Mouse (Mus musculus) hindbrain, embryonic 14.5 days (tissue): Measurements from ENCODE around the gene Ccdc38. TPM values are rescaled to one million over a fixed set of nuclear protein-coding genes. Genes with fewer than 3 reads are reported as not detected.

Experiments used
- ATAC-seq: fragments of 200-750 bp; cut with Nextera tagmentation; 2 replicates; pipeline ENCODE4 v1.8.0; 2017; ENCODE audit warnings: moderate number of reproducible peaks, mild to moderate bottlenecking, moderate TSS enrichment, moderate library complexity; ENCODE audit not compliant: low FRiP score
- DNase-seq: peaks from one replicate; pipeline ENCODE4 v3.0.0-alpha.2; 2015; ENCODE audit warnings: low spot score
- H3K27ac ChIP-seq: fragments of 300-500 bp; sonication (generic); 2 replicates; pipeline ENCODE4 v1.5.1; 2014; ENCODE audit warnings: mild to moderate bottlenecking, moderate library complexity
- H3K27me3 ChIP-seq: fragments of 300-500 bp; sonication (generic); 2 replicates; pipeline ENCODE4 v1.6.1; 2014; ENCODE audit warnings: mild to moderate bottlenecking, low read length, mixed read lengths; ENCODE audit not compliant: control insufficient read depth, insufficient read depth
- H3K36me3 ChIP-seq: fragments of 300-500 bp; sonication (generic); replicated peaks from 2 replicates; pipeline ENCODE4 v1.6.1; 2014; ENCODE audit not compliant: control insufficient read depth, insufficient read depth
- H3K4me1 ChIP-seq: fragments of 300-500 bp; sonication (generic); replicated peaks from 2 replicates; pipeline ENCODE4 v1.6.1; 2014; ENCODE audit warnings: antibody characterized with exemption, low read length, mixed read lengths; ENCODE audit not compliant: control insufficient read depth, insufficient read depth
- H3K4me2 ChIP-seq: fragments of 300-500 bp; sonication (generic); replicated peaks from 2 replicates; pipeline ENCODE4 v1.6.1; 2014; ENCODE audit warnings: mild to moderate bottlenecking, moderate library complexity
- H3K4me3 ChIP-seq: fragments of 300-500 bp; sonication (generic); replicated peaks from 2 replicates; pipeline ENCODE4 v1.5.1; 2014; ENCODE audit warnings: mild to moderate bottlenecking, low read length
- H3K9ac ChIP-seq: fragments of 300-500 bp; sonication (generic); 2 replicates; pipeline ENCODE4 v1.6.1; 2014
- H3K9me3 ChIP-seq: fragments of 300-500 bp; sonication (generic); 2 replicates; pipeline ENCODE4 v1.6.1; 2016; ENCODE audit warnings: low read length; ENCODE audit not compliant: control insufficient read depth
- WGBS: fragments of 180-500 bp; shearing (Covaris S2); extraction: QIAGEN DNeasy Blood & Tissue Kit; methylation state at CpG from one replicate; pipeline ENCODE4 v1.1.7; 2014; 5-methylcytosine and 5-hydroxymethylcytosine counted together
- polyA plus RNA-seq: library from polyadenylated mRNA; unstranded; fragments of >200 nt; fragmentation: Nextera tagmentation; extraction: Ambion mirVana; gene quantifications from 2 replicates; pipeline ENCODE4 v1.2.1, GENCODE M21; 2014

Gene Ccdc38
- polyA plus RNA-seq, 1 experiment from 2014 or later, result 0.25 TPM

DNA sequence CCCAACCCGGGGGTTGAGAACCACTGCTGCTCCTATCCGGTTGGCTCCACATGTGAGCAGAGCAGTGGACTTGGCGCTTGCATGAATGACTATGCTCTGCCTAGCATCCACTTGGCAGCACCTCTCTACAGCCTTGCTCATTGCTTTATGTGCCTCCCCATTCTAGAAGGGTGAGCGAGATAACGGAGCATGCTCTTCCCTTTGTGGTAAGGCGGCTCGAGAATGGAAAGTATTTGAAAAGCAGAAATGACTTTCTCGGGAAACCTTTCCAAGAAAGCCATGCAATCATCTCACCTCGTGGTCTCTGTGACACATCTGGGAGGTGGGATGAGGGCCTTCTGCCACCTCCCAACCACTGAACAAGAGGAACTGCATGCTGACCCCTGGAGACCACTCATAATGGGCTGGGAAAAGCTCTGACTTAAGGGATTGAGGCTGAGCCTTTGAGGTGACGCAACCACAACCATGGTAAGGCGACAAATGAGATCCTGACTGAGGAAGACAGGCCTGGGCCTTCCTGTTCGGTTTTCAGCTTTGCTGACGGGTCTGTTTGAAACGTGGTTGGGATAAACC, 24.2 kb downstream of the Ccdc38 start:
- no peaks in the 10 kb centered on the region for H3K27me3 ChIP-seq
- no peak overlapping the region for H3K27ac ChIP-seq
- no peak overlapping the region for H3K4me2 ChIP-seq
- H3K36me3 ChIP-seq, result no peaks in the 10 kb centered on the region
- no peaks in the 10 kb centered on the region for H3K9me3 ChIP-seq
- H3K4me1 ChIP-seq, result no peaks in the 10 kb centered on the region
- ATAC-seq, result no peak
- no peak overlapping the region for H3K4me3 ChIP-seq
- no peak for DNase-seq
- no peak overlapping the region for H3K9ac ChIP-seq
- WGBS, result 93% methylated on average over 14 of the region's 14 CpGs

DNA sequence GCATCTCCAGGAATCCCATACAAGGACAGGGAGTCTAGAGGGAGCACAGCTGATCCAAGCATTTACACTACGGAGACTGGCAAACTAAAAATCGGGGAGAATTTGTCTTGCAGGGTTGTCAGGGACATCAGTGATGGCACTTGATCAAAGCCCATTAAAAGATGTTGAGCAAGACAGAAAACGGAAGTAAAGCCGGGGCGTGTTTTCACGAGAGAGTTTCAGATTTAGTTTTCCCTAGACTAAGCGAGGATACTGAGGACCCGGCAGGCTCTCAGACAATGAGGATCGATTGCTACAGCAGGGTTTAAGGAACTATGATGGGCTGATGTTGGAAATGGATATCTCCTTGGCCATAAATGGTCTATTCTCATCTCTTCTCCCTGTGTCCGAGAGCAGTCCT, 26.6 kb downstream of the Ccdc38 start:
- Histone ChIP-seq H3K27ac (no peak overlapping the region), H3K36me3 (no peaks in the 10 kb centered on the region), H3K9ac (no peak overlapping the region), H3K27me3 (no peaks in the 10 kb centered on the region), H3K4me2 (no peak overlapping the region), H3K9me3 (no peaks in the 10 kb centered on the region), H3K4me3 (no peak overlapping the region), H3K4me1 (no peaks in the 10 kb centered on the region)
- DNase-seq, result no peak
- no peak for ATAC-seq
- 85% methylated on average over 10 of the region's 10 CpGs for WGBS

DNA sequence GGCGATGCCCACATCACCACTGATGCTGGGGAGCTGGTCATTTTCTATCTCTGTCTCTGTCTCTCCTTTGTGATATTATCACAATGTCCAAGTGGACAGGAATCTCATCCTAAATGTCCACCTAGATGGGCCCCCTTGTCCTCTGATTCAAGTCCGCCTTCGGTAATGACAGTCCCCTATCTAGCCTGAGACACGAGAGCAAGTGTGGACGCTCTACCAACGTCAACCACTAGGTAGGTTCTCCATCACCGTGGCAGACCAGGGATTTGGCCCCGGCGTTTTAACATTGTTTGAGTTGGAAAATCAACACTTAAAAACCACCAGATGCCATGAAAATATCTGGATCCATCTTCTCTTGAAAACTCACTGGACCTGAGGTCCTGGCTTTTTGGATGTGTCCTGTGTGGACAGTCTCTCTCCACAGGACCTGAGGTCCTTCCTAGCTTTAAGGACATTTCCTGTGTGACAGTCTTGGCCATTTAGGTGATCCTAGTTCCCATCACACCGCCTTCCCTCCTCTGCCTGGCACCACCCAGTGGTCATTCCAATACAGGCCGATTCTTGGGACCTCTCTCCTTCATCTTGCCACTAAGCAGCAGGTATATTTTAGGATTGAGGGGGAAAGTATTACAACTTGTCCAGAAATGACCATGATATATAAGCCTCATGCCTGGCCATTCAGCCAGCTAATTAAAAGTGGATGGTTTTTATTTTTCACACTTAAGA, 27.6 kb downstream of the Ccdc38 start:
- Histone ChIP-seq H3K4me1 (no peaks in the 10 kb centered on the region), H3K4me3 (no peak overlapping the region), H3K9ac (no peak overlapping the region), H3K4me2 (no peak overlapping the region), H3K9me3 (no peaks in the 10 kb centered on the region), H3K27ac (no peak overlapping the region), H3K27me3 (no peaks in the 10 kb centered on the region), H3K36me3 (no peaks in the 10 kb centered on the region)
- 94% methylated on average over 11 of the region's 11 CpGs for WGBS
- ATAC-seq (no peak), DNase-seq (no peak)

DNA sequence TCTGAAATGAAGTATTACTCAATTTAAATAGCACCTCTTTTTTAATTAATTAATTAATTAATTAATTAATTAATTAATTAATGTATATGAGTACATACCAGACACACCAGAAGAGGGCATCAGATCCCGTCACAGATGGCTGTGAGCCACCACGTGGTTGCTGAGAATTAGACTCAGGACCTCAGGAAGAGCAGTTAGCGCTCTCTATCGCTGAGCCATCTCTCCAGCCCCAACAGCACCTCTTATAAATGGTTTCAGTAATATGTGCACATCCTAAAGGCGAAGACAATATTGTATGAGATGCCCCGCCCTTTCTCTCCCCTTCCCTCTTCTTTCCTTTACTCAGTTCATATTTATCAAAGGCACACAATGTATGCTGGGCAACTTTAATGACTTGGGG, 28.2 kb downstream of the Ccdc38 start:
- Histone ChIP-seq H3K27ac (no peak overlapping the region), H3K9ac (no peak overlapping the region), H3K36me3 (no peaks in the 10 kb centered on the region), H3K4me1 (no peaks in the 10 kb centered on the region), H3K27me3 (no peaks in the 10 kb centered on the region), H3K9me3 (no peaks in the 10 kb centered on the region), H3K4me3 (no peak overlapping the region), H3K4me2 (no peak overlapping the region)
- ATAC-seq (no peak), DNase-seq (no peak)
- WGBS, result 88% methylated on average over 6 of the region's 6 CpGs

DNA sequence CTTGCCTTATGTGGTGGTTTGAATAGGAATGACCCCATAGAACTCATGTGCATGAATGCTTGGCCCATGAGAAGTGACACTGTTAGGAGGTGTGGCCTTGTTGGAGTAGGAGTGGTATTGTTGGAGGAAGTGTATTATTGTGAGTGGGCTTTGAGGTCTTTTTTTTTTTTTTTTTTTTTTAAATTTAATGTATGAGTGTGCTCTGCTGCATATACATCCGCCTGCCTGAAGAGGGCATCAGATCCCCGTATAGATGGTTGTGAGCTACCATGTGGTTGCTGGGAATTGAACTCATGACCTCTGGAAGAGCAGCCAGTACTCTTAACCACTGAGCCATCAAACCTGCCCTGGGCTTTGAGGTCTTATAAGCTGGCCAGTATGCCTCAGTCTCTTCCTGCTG, 31.8 kb downstream of the Ccdc38 start:
- no peaks in the 10 kb centered on the region for H3K27me3 ChIP-seq
- H3K4me3 ChIP-seq, result no peak overlapping the region
- no peak for ATAC-seq
- no peak overlapping the region for H3K27ac ChIP-seq
- H3K9ac ChIP-seq, result no peak overlapping the region
- no peaks in the 10 kb centered on the region for H3K4me1 ChIP-seq
- no peak for DNase-seq
- WGBS, result 64% methylated on average over 2 of the region's 2 CpGs
- H3K4me2 ChIP-seq, result no peak overlapping the region
- no peaks in the 10 kb centered on the region for H3K36me3 ChIP-seq
- H3K9me3 ChIP-seq, result no peaks in the 10 kb centered on the region

DNA sequence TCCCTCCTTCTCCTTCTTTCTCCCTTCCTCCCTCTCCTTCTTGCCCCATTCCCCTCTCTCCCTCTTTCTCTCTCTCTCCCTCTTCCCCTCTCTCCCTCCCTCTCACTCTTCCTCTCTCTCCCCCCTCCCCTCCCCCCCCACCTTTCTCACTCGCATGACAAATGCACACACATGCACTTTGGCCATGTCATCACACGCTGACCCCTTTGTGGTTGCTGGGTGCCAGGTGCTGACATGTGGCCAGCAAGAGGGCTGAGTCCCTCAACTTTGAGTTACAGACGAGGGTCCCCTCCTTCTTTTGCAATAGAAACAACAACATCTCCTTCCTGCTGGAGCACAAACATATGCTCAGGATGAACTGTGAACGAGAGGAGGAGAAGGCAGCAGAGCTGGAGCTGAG, 34.5 kb downstream of the Ccdc38 start:
- no peaks in the 10 kb centered on the region for H3K27me3 ChIP-seq
- WGBS, result 69% methylated on average over 4 of the region's 4 CpGs

DNA sequence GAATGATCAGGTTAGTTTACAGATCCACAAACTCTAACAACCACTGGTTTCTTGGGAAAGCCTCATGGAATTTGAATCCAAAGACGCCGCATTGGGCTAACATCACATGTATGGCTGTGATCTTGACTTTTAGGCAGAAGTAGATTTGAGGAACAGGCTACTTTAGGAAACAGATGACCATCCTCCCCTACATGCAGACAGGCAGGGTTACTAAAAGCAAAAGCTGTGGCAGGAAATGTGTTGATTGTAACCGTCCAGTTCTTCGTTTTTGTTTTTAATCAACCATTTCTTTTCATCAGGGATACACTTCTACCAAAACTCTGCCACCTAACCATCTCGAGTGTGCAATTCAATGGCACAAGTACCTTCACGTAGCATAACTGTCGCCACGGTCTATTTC, 35.5 kb downstream of the Ccdc38 start:
- Histone ChIP-seq H3K27me3 (no peaks in the 10 kb centered on the region), H3K27ac (no peak overlapping the region), H3K4me1 (no peaks in the 10 kb centered on the region), H3K4me3 (no peak overlapping the region), H3K9ac (no peak overlapping the region), H3K4me2 (no peak overlapping the region), H3K9me3 (no peaks in the 10 kb centered on the region), H3K36me3 (peaks cover 2% of the 10 kb centered on the region; the same call in 1 of the 2 replicates)
- 91% methylated on average over 8 of the region's 8 CpGs for WGBS
- DNase-seq (no peak), ATAC-seq (no peak)

More for the DNA sequence above, 34.5 kb downstream of the Ccdc38 start:
- no peaks in the 10 kb centered on the region for H3K4me1 ChIP-seq
- ATAC-seq (no peak), DNase-seq (no peak)
- H3K4me2 ChIP-seq, result no peak overlapping the region
- H3K4me3 ChIP-seq, result no peak overlapping the region
- no peak overlapping the region for H3K27ac ChIP-seq
- no peaks in the 10 kb centered on the region for H3K9me3 ChIP-seq
- H3K9ac ChIP-seq, result no peak overlapping the region
- H3K36me3 ChIP-seq, result no peaks in the 10 kb centered on the region

DNA sequence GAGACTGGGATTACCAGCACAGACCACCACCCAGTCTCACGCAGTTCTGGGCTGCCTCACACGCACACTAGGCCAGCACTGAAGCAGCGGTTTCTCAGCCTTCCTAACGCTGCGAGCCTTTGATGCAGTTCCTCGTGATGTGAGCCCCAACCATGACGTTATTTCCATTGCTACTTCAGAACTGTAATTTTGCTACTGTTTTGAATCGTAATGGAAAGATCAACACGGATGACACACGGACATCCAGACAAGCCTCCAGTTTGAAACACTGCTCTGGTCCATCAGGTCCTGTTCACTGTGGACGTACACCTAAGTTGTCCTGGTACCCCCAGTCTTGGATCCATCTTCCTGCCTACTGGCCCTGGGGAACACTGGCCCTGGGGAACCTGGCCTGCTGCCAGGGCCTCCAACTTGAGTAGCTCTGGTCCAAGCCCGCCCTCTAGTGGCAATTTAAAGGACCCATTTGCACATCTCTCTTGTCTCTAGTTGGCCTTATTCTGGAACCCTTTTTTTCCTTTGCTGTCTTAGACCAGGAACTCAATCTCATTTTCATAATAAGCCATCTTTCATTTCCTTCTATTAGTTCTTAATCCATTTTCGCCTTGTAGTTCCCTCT, 36.9 kb downstream of the Ccdc38 start:
- DNase-seq, result peak; percentile 77
- no peaks in the 10 kb centered on the region for H3K27me3 ChIP-seq
- 66% methylated on average over 13 of the region's 13 CpGs for WGBS
- ATAC-seq, result no peak; the same call in 1 of the 2 replicates
- H3K4me3 ChIP-seq, result no peak overlapping the region
- peaks cover 14% of the 10 kb centered on the region for H3K36me3 ChIP-seq
- H3K4me2 ChIP-seq, result no peak overlapping the region
- H3K9ac ChIP-seq, result no peak overlapping the region
- no peaks in the 10 kb centered on the region for H3K4me1 ChIP-seq
- H3K9me3 ChIP-seq, result no peaks in the 10 kb centered on the region
- no peak overlapping the region for H3K27ac ChIP-seq

DNA sequence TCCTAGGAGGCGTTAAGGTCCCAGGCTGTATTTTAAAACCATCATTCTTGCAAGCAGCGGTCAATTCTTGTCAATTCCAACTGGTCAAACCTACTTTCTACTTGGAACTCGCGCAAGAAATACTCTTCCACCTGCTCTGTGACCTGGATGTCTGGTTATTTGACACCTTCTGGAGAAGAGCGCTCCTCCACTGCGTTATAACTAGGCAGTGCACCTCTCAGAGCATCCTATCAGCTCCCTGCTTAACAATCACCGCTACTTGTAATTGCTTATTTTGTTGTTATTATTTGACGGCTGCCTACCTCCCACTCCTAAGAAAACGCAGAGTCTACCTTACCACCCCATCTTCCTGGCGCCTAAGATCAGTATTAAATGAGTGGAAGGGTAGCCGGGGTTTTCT, 48.4 kb downstream of the Ccdc38 start:
- 1% methylated on average over 11 of the region's 11 CpGs for WGBS

More for the DNA sequence above, 48.4 kb downstream of the Ccdc38 start:
- H3K4me1 ChIP-seq, result peaks cover 11% of the 10 kb centered on the region
- ATAC-seq (0 out of 2 replicates have a peak, but pooled peaks have one; percentile 3), DNase-seq (peak; percentile 28)
- peak overlapping the region; percentile 80 for H3K27ac ChIP-seq
- H3K36me3 ChIP-seq, result peaks cover 32% of the 10 kb centered on the region
- peak overlapping the region; percentile 81 for H3K4me3 ChIP-seq
- no peaks in the 10 kb centered on the region for H3K27me3 ChIP-seq
- peak overlapping the region; percentile 92 for H3K4me2 ChIP-seq
- H3K9ac ChIP-seq, result peak overlapping the region; percentile 80
- no peaks in the 10 kb centered on the region for H3K9me3 ChIP-seq
